Mouse (Mus musculus): Measurements from ENCODE around the gene Gm17455.

DNA sequence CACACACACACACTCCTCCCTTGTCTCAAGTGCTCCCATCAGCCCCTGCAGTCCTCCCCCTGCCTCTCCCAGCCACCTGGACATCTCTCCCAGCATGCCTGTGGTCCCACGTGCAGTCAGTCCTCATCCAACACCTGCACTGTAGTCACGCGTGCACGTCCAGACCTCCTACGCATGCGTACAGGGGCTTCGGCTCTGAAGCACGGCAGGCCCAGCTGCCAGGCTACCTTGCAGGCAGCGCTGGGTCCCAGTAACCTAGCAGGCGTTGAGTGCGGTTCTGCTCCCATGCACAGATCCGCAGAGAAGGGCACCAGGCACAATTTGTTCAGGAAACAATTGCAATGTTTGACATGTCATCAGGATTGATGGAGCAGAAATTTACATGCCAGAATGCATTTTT, 47.7 kb downstream of the Gm17455 start:
- TF ChIP-seq CTCF (IDR thresholded peaks at IDR 0.05; ENCODE audit: low read depth) (no peak), EP300 (optimal IDR thresholded peaks at IDR 0.05) (no peak)

Data from stomach, postnatal 0 days (tissue).